Mouse (Mus musculus) stomach, embryonic 16.5 days (tissue): ENCODE results near the gene Ppp5c. TPM values are rescaled to one million over a fixed set of nuclear protein-coding genes. Genes with fewer than 3 reads are reported as not detected.
"Not testable (repeated sequence)": the region's sequence is repeated elsewhere in the genome, so short reads cannot be mapped to it uniquely, and the experiment has no call there.

Source experiments
- ATAC-seq: fragments of 200-750 bp; cut with Nextera tagmentation; 2 replicates; pipeline ENCODE4 v1.8.0; 2017; ENCODE audit warnings: moderate number of reproducible peaks, moderate TSS enrichment; ENCODE audit not compliant: insufficient read depth, low FRiP score
- H3K27ac ChIP-seq: fragments of 300-500 bp; sonication (generic); 2 replicates; pipeline ENCODE4 v1.5.1; 2014; ENCODE audit warnings: low read length
- H3K27me3 ChIP-seq: fragments of 300-500 bp; sonication (generic); 2 replicates; pipeline ENCODE4 v1.6.1; 2014; ENCODE audit warnings: low read length, control low read depth, mixed read lengths; ENCODE audit not compliant: control insufficient read depth, insufficient read depth
- H3K36me3 ChIP-seq: fragments of 300-500 bp; sonication (generic); 2 replicates; pipeline ENCODE4 v1.6.1; 2014; ENCODE audit warnings: low read length; ENCODE audit not compliant: control insufficient read depth, insufficient read depth
- H3K4me1 ChIP-seq: fragments of 300-500 bp; sonication (generic); 2 replicates; pipeline ENCODE4 v1.6.1; 2014; ENCODE audit warnings: low read length, control low read depth, mixed read lengths; ENCODE audit not compliant: control insufficient read depth, insufficient read depth
- H3K4me2 ChIP-seq: fragments of 300-500 bp; sonication (generic); 2 replicates; pipeline ENCODE4 v1.6.1; 2014; ENCODE audit warnings: low read depth, low read length, mixed read lengths
- H3K4me3 ChIP-seq: fragments of 300-500 bp; sonication (generic); replicated peaks from 2 replicates; pipeline ENCODE4 v1.5.1; 2014; ENCODE audit warnings: mild to moderate bottlenecking, low read length
- H3K9ac ChIP-seq: fragments of 300-500 bp; sonication (generic); 2 replicates; pipeline ENCODE4 v1.6.1; 2014; ENCODE audit warnings: low read length
- H3K9me3 ChIP-seq: fragments of 300-500 bp; sonication (generic); replicated peaks from 2 replicates; pipeline ENCODE4 v1.6.1; 2016; ENCODE audit warnings: low read length, control low read depth; ENCODE audit not compliant: control insufficient read depth
- WGBS: fragments of 180-500 bp; shearing (Covaris S2); extraction: QIAGEN DNeasy Blood & Tissue Kit; methylation state at CpG from one replicate; pipeline ENCODE4 v1.1.7; 2014; 5-methylcytosine and 5-hydroxymethylcytosine counted together
- polyA plus RNA-seq: library from polyadenylated mRNA; unstranded; fragments of >200 nt; fragmentation: Nextera tagmentation; extraction: Ambion mirVana; gene quantifications from 2 replicates; pipeline ENCODE4 v1.2.1, GENCODE M21; 2015

The Ppp5c gene
- 87.9 and 95.6 TPM in 2 replicates for polyA plus RNA-seq

DNA sequence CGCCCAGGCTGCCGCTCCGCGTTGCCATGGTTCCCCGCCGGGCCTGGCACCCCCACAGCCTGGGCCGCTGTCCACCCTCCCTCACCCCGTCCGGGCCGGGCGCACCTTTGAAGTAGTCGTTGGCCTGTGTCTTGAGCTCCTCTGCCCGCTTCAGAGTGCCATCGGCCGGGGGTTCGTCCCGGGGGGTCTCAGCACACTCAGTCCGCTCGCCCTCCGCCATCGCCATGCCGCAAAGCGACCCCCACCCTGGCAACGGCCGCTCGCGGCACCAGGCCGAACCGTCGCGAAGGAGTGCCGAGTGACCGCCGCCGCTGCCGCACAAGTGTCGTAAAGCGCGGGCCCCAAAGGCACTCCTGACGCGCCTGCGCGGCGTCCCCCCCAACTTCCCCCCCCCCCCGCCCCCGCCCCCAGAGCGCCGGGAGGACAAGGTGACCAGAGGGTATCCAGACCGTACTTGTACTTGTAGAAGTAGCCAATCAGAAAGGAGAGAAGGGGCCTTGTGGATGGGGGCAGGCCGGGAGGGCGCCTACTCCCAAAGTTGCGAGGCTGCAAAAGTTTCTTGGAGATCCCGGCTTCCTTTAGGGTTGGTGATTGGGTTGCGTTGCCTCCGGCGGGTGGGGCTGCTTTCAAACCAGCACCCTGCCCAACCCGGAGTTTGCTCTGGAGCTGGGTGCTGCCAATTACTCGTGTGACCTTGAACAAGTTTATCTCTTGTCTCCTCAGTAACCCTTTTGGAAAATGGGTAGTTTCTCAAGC, at the start of gene Ppp5c:
Ppp5c (minus strand) TSS at position 337 of the 756 bp plus-strand sequence.
- Histone ChIP-seq H3K4me1 (peaks cover 37% of the 10 kb centered on the region), H3K4me3 (peak within 1 kb of the TSS; percentile 79), H3K36me3 (no peaks in the 10 kb centered on the region; the same call in 1 of the 2 replicates), H3K27ac (peak within 1 kb of the TSS; percentile 95), H3K27me3 (no peaks in the 10 kb centered on the region), H3K9ac (peak within 1 kb of the TSS; percentile 94), H3K9me3 (no peaks in the 10 kb centered on the region), H3K4me2 (peak within 1 kb of the TSS; percentile 58)
- WGBS, result under 1% methylated on average over 58 of the region's 58 CpGs
- ATAC-seq, result peak; percentile 87

DNA sequence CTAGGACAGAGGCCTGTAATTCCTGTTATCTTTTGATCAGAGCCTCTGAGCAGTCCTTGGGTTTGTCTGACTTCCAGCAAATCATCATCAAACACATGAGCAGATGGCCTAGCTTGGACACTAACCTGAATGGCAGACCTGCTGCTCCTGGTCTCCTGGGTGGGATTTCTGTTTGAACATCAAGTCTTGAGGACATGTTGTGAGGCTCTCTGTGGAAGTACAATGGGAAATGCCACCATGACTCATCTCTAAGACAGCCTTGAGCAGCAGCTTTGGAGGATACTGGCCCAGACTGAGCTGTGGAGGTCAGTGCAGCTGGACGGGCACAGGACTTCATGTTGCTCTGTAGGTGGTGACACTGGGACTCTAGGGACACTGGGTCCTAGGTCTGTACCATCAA, 48.8 kb upstream of the Ppp5c start:
- no peaks in the 10 kb centered on the region for H3K9me3 ChIP-seq
- H3K27ac ChIP-seq, result no peak overlapping the region
- no peaks in the 10 kb centered on the region for H3K36me3 ChIP-seq
- H3K4me1 ChIP-seq, result no peaks in the 10 kb centered on the region
- no peak overlapping the region for H3K9ac ChIP-seq
- no peak overlapping the region for H3K4me3 ChIP-seq
- WGBS, result 90% methylated on average over 1 of the region's 1 CpGs
- no peaks in the 10 kb centered on the region for H3K27me3 ChIP-seq
- no peak; the same call in 1 of the 2 replicates for ATAC-seq
- H3K4me2 ChIP-seq, result no peak overlapping the region

DNA sequence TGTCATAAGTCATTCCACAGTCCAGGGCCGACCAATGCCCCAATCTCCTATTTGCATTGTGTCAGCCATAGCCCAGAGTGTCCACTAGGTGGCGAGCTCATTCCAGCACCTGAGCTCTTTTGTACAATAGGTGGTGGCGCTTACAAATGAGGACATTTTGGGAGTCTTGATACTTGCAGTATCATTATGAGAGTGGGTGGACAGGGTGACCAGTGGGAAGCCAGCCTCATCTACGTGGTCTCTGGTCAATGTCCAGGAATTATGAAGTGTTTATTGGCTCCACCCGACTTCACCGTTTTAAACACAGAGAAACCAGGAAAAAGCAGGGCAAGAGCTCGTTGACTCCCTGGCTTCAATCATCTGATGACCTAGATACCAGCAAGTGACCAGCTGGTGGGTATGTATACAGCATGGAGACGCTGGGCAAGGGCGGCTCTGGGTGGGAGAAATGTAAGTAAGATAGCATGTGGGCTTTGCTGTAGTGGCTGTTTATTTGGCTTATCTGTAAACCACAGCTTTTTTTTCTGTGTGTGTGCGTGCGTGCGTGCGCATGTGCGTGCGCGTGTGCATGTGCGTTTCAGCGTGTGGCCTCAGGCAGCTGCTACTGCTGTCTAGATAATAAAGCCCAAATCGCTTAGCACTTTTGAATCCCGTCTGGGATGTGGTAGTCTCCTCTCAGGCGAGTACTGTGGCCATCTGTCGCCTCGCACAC, 46.3 kb upstream of the Ppp5c start, which contains the start of gene Psg16:
Psg16 (plus strand) TSS at position 137 of the 712 bp plus-strand sequence.
- no peaks in the 10 kb centered on the region for H3K36me3 ChIP-seq
- no peaks in the 10 kb centered on the region for H3K4me1 ChIP-seq
- peak; percentile 86 for ATAC-seq
- no peaks in the 10 kb centered on the region for H3K9me3 ChIP-seq
- no peak within 1 kb of the TSS for H3K27ac ChIP-seq
- no peaks in the 10 kb centered on the region for H3K27me3 ChIP-seq
- WGBS, result 53% methylated on average over 23 of the region's 23 CpGs
- peak within 1 kb of the TSS; percentile 6; the same call in 1 of the 2 replicates for H3K4me2 ChIP-seq
- H3K4me3 ChIP-seq, result no peak within 1 kb of the TSS
- H3K9ac ChIP-seq, result 0 out of 2 replicates have a peak within 1 kb of the TSS, but pooled peaks have one; percentile 16

DNA sequence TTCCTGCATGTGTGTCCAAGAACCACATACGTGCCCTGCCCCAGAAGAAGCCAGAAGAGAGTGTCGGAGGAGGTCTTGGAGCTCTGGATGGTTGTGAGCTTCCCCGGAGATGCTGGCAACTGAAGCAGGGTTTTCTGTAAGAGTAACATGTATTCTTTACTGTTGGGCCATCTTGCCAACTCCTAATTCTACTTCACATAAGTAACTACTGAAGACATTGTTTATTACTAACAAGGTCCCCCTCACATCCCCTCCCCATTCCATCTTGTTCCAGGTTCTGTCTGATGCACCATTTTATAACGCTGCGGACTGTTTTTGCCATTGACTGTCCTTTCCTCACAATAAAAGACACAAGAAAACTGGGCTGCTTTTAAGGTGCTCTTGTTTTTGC, 45.8 kb upstream of the Ppp5c start:
- Histone ChIP-seq H3K27me3 (no peaks in the 10 kb centered on the region), H3K36me3 (no peaks in the 10 kb centered on the region), H3K4me3 (no peak overlapping the region), H3K9ac (no peak overlapping the region), H3K27ac (no peak overlapping the region), H3K4me1 (no peaks in the 10 kb centered on the region), H3K9me3 (no peaks in the 10 kb centered on the region), H3K4me2 (no peak overlapping the region)
- 58% methylated on average over 5 of the region's 5 CpGs for WGBS
- ATAC-seq, result no peak

DNA sequence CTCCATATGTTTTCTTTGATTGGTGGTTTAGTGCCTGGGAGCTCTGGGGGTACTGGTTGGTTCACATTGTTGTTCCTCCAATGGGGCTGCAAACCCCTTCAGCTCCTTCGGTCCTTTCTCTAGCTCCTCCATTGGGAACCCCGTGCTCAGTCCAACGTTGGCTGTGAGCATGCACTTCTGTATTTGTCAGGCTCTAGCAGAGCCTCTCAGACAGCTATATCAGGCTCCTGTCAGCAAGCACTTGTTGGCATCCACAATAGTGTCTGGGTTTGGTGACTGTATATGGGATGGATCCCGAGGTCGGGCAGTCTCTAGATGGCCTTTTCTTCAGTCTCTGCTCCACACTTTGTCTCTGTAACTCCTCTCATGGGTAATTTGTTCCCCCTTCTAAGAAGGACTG, 39.9 kb upstream of the Ppp5c start:
- H3K4me1 ChIP-seq, result peaks cover 13% of the 10 kb centered on the region; the same call in 1 of the 2 replicates
- not testable (repeated sequence) for H3K27ac ChIP-seq, H3K9me3 ChIP-seq, H3K4me3 ChIP-seq, H3K9ac ChIP-seq, H3K27me3 ChIP-seq, ATAC-seq, H3K36me3 ChIP-seq, H3K4me2 ChIP-seq
- 64% methylated on average over 5 of the region's 5 CpGs for WGBS

DNA sequence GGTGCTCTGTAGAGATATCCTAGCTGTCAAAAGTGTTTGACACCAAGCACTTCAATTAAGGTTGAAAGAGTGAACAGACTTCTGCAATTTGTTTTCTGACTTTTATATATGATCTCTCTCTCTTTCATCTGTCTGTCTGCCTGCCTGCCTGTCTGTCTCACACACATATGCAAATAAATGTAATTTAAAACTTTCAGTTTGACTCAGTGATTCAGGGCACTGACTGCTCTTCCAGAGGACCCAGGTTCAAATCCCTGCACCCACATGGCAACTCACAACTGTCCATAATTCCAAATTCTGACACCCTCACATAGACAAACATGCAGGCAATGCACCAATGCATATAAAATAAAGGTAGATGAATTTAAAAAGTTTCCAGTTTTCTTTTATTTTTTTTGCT, 39.3 kb upstream of the Ppp5c start:
- no peaks in the 10 kb centered on the region for H3K27me3 ChIP-seq
- no peak for ATAC-seq
- peaks cover 14% of the 10 kb centered on the region; the same call in 1 of the 2 replicates for H3K4me1 ChIP-seq

DNA sequence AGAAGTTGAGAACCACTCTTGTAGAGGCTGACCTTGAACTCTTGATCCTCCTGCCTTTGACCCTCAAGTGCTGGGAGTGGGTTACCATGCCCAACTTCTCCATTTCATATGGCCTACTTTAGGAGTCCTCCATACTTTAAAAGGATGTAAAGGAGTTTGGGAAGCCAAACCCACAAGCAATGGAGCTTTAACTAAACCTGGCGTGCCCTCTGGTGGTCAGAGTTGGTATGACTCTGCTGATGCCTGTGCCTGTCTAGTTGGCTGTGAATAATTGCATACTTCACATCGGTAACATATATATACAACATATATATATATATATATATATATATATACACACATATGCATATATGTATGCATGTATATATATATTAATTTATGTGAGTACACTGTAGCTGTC, 38.7 kb upstream of the Ppp5c start:
- no peak overlapping the region for H3K4me3 ChIP-seq
- 7% methylated on average over 2 of the region's 2 CpGs for WGBS
- no peaks in the 10 kb centered on the region for H3K9me3 ChIP-seq
- H3K4me2 ChIP-seq, result no peak overlapping the region
- H3K4me1 ChIP-seq, result peaks cover 14% of the 10 kb centered on the region; the same call in 1 of the 2 replicates
- H3K9ac ChIP-seq, result no peak overlapping the region
- no peaks in the 10 kb centered on the region for H3K27me3 ChIP-seq
- no peak for ATAC-seq
- H3K27ac ChIP-seq, result no peak overlapping the region
- H3K36me3 ChIP-seq, result no peaks in the 10 kb centered on the region

More for the DNA sequence above, 39.3 kb upstream of the Ppp5c start:
- no peak overlapping the region for H3K4me2 ChIP-seq
- H3K4me3 ChIP-seq, result no peak overlapping the region
- H3K9me3 ChIP-seq, result no peaks in the 10 kb centered on the region
- H3K27ac ChIP-seq, result no peak overlapping the region
- no peak overlapping the region for H3K9ac ChIP-seq
- no peaks in the 10 kb centered on the region for H3K36me3 ChIP-seq

DNA sequence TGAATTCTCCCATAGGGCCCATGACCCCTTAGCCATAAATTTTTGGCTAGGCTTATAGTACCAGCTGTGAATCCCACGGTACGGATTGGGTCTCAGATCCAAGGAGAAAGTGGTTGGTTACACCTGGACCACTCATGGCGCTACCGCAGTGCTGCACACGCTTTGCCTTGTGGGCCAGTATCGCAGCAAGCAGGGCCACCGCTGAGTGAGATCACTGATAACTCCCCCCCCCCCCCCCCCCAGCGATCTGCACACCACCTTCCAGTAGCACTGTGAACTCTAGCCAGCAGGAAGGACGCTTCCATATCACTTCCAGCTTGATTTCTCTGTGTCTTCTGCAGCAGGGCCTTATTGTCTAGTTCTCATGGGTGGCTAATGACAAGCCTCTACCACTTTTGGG, 37.9 kb upstream of the Ppp5c start:
- H3K36me3 ChIP-seq, result no peaks in the 10 kb centered on the region
- no peaks in the 10 kb centered on the region for H3K27me3 ChIP-seq
- ATAC-seq, result no peak
- no peak overlapping the region for H3K4me3 ChIP-seq
- no peaks in the 10 kb centered on the region for H3K9me3 ChIP-seq
- WGBS, result 62% methylated on average over 8 of the region's 9 CpGs
- H3K4me2 ChIP-seq, result no peak overlapping the region
- H3K4me1 ChIP-seq, result peaks cover 14% of the 10 kb centered on the region; the same call in 1 of the 2 replicates
- H3K27ac ChIP-seq, result 0 out of 2 replicates have a peak overlapping the region, but pooled peaks have one; percentile 38
- H3K9ac ChIP-seq, result no peak overlapping the region

DNA sequence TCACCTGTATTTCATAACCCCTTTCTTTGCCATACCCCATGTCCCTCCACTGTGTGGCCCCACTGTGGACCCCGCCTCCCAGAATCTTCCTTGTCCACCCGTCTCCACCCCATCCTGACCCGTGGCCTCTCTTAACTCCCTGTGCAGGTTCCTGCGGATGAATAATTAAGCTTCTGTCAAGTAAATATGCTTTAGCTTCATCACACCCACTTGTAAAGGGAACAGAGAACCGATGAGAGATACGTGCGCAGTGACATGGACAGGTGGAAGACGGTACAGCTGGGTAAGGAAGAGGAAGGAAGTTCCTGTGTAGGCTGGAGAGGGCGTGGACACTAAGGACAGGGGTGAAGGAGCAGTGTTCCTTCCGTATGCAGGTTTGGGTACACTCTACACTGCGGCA, 35.1 kb upstream of the Ppp5c start:
- Histone ChIP-seq H3K4me2 (peak overlapping the region; percentile 84), H3K36me3 (no peaks in the 10 kb centered on the region), H3K9ac (peak overlapping the region; percentile 87), H3K27ac (peak overlapping the region; percentile 100), H3K4me1 (peaks cover 32% of the 10 kb centered on the region), H3K9me3 (no peaks in the 10 kb centered on the region), H3K4me3 (peak overlapping the region; percentile 66), H3K27me3 (no peaks in the 10 kb centered on the region)
- peak; percentile 17 for ATAC-seq
- WGBS, result 8% methylated on average over 11 of the region's 11 CpGs
